Mouse (Mus musculus) myocyte (in vitro differentiated cells): ENCODE measurements at regions not wholly inside any gene's neighbourhood (a gene's known extent, or its start where the extent isn't known, plus 50 kb on each side); places are given as distances from the start of the nearest gene placed in this dataset.

Source experiments
- CEBPB ChIP-seq: IDR thresholded peaks from 2 replicates; pipeline ENCODE4 v1.6.1; 2011; ENCODE audit warnings: mild to moderate bottlenecking, moderate library complexity; ENCODE audit not compliant: poor library complexity, insufficient read depth, severe bottlenecking
- E2F4 ChIP-seq: IDR thresholded peaks from one replicate; pipeline ENCODE4 v1.6.1; 2011; ENCODE audit warnings: mild to moderate bottlenecking, control low read depth, moderate library complexity; ENCODE audit not compliant: insufficient read depth
- MAX ChIP-seq: IDR thresholded peaks from one replicate; pipeline ENCODE4 v1.6.1; 2011; ENCODE audit warnings: low read depth, mild to moderate bottlenecking, control low read depth
- MYOG ChIP-seq, 3 experiments: IDR thresholded peaks; one replicate each; pipeline ENCODE4 v1.6.1; 2011; ENCODE audit warnings: control low read depth in 2 of 3, low read depth in 2 of 3, mild to moderate bottlenecking in 2 of 3; ENCODE audit not compliant: insufficient read length in 2 of 3, control insufficient read depth in 1 of 3, insufficient read depth in 1 of 3
- POLR2A ChIP-seq: IDR thresholded peaks from one replicate; pipeline ENCODE4 v1.6.1; 2011; ENCODE audit warnings: low read depth, mild to moderate bottlenecking, control low read depth, moderate library complexity; ENCODE audit not compliant: insufficient read length
- POLR2AphosphoS2 ChIP-seq: IDR thresholded peaks from one replicate; pipeline ENCODE4 v1.6.1; 2011; ENCODE audit warnings: low read depth, control low read depth; ENCODE audit not compliant: insufficient read length
- SRF ChIP-seq: IDR thresholded peaks from one replicate; pipeline ENCODE4 v1.6.1; 2011; ENCODE audit warnings: low read depth; ENCODE audit not compliant: control insufficient read depth, insufficient read length
- TCF12 ChIP-seq: IDR thresholded peaks from one replicate; pipeline ENCODE4 v1.6.1; 2011; ENCODE audit warnings: mild to moderate bottlenecking, control low read depth; ENCODE audit not compliant: poor library complexity, insufficient read depth, severe bottlenecking
- TCF3 ChIP-seq: IDR thresholded peaks from one replicate; pipeline ENCODE4 v1.6.1; 2011; ENCODE audit warnings: low read depth, control low read depth; ENCODE audit not compliant: insufficient read length
- USF1 ChIP-seq: IDR thresholded peaks from one replicate; pipeline ENCODE4 v1.6.1; 2011; ENCODE audit warnings: low read depth, mild to moderate bottlenecking, control low read depth, moderate library complexity

DNA sequence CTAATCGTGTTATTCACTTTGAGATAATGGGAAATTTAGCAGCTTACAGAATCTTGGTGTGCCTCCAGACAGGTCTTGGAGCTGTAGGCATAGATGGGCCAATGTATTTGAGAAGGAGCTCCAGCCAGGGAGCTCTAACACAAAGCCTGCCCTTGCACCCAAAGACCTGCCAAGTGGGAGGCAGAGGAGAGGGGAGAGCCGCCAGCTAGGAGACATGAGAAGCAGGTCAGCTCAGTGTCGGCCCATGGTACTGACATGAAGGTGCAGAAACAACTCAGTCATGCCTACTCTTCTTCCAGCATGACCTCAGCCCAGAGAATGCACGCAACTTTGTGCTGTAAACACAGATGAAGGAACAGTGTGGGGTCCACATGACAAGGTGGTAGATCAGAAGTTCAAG, 128.8 kb downstream of the Ackr3 start:
- TF ChIP-seq POLR2A (no peak), E2F4 (no peak), MAX (no peak), CEBPB (no peak), TCF12 (no peak), POLR2AphosphoS2 (no peak), USF1 (no peak), TCF3 (no peak), MYOG (IDR thresholded peaks at IDR 0.05; ENCODE audit: control insufficient read depth in 1 of 3, insufficient read depth in 1 of 3, insufficient read length in 2 of 3, low read depth in 2 of 3) (no peak), SRF (no peak)
